9 mouse cellular contexts compared by ENCODE assay signal in the genomic region with DNA sequence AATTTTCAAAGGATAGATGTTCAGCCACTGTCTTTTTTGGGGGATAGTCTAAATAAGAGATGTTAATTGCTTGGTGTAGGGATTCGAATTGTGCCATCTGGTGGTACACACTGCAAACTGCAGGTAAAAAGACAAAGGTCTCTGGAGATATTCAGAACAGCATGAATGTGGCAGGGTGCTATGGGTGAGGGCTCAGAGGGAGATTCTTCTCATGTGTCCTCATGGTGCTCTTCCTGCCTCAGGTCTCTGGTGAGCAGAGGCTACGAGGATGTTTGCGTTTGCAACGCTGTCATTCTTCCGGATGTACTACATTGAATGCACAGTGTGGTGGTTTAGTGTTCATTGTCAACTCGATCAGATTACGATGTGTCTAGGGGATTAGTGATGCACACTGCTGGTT. TPM values are rescaled to one million over a fixed set of nuclear protein-coding genes. Genes with fewer than 3 reads are reported as not detected.
DNase-seq lines count a peak whose midpoint lies in the region; ATAC-seq and TF ChIP-seq lines count a peak whose summit lies in the region.
"Had no signal": no experiment of that assay in that cellular context is flagged by ENCODE, and none has a peak within 500 bp of the region (broad histone marks: within the 10 kb centered on the region; RNA-seq: fewer than 3 reads in every experiment).

No protein-coding gene starts in this region.

- TF ChIP-seq POLR2A in kidney, adult 2 months (IDR thresholded peaks at IDR 0.05; ENCODE audit: low read depth, low read length), result no peak

- H3K4me3 ChIP-seq in kidney, adult 2 months (ENCODE audit: insufficient read depth, low read depth, low read length), result no peak overlapping the region
- H3K4me3 ChIP-seq in kidney, embryonic 15.5 days (replicated peaks), result no peak overlapping the region
- H3K4me3 ChIP-seq in G1E (ENCODE audit: low read depth, low read length), result no peak overlapping the region
- H3K4me3 ChIP-seq in hindbrain, embryonic 15.5 days, result no peak overlapping the region
- H3K4me3 ChIP-seq in midbrain, embryonic 14.5 days (replicated peaks; ENCODE audit: low read depth, low read length), result no peak overlapping the region

- no peak for ATAC-seq in kidney, embryonic 15.5 days (replicated peaks; ENCODE audit: low FRiP score)
- ATAC-seq in G1E (ENCODE audit: extremely low read depth, insufficient number of reproducible peaks, low FRiP score, poor library complexity, severe bottlenecking), result no peak
- ATAC-seq in hindbrain, embryonic 15.5 days (ENCODE audit: low FRiP score, low read depth), result peak; percentile 56; the same call in 1 of the 2 replicates
- ATAC-seq in midbrain, embryonic 14.5 days (ENCODE audit: low FRiP score, low TSS enrichment), result no peak

- 48% methylated on average over 7 of the region's 7 CpGs for WGBS in kidney, adult 2 months
- 49% methylated on average over 7 of the region's 7 CpGs for WGBS in kidney, embryonic 15.5 days
- 47% methylated on average over 7 of the region's 7 CpGs for WGBS in hindbrain, embryonic 15.5 days
- WGBS in midbrain, embryonic 14.5 days, result 47% methylated on average over 7 of the region's 7 CpGs

- H3K9me3 ChIP-seq in kidney, embryonic 15.5 days (replicated peaks), result no peaks in the 10 kb centered on the region
- no peaks in the 10 kb centered on the region for H3K9me3 ChIP-seq in G1E (replicated peaks)
- no peaks in the 10 kb centered on the region for H3K9me3 ChIP-seq in hindbrain, embryonic 15.5 days
- H3K9me3 ChIP-seq in midbrain, embryonic 14.5 days (ENCODE audit: control insufficient read depth, low read length), result no peaks in the 10 kb centered on the region

- H3K27me3 ChIP-seq in kidney, adult 2 months (replicated peaks; ENCODE audit: control insufficient read depth, insufficient read depth, low read length), result no peaks in the 10 kb centered on the region
- no peaks in the 10 kb centered on the region for H3K27me3 ChIP-seq in kidney, embryonic 15.5 days
- peaks cover 15% of the 10 kb centered on the region for H3K27me3 ChIP-seq in G1E (ENCODE audit: insufficient read depth, low read length)
- no peaks in the 10 kb centered on the region for H3K27me3 ChIP-seq in hindbrain, embryonic 15.5 days
- H3K27me3 ChIP-seq in midbrain, embryonic 14.5 days (ENCODE audit: control insufficient read depth, insufficient read depth, low read length), result no peaks in the 10 kb centered on the region

- TF ChIP-seq CTCF in kidney, adult 2 months (conservative IDR thresholded peaks at IDR 0.05; ENCODE audit: insufficient read depth, insufficient read length, low read depth, low read length), result peak; percentile 30
- TF ChIP-seq CTCF in G1E (IDR thresholded peaks at IDR 0.05; ENCODE audit: low read depth, low read length), result peak; percentile 38

- no peaks in the 10 kb centered on the region for H3K4me1 ChIP-seq in kidney, adult 2 months (ENCODE audit: control insufficient read depth, insufficient read depth, low read length)
- H3K4me1 ChIP-seq in kidney, embryonic 15.5 days, result no peaks in the 10 kb centered on the region
- H3K4me1 ChIP-seq in G1E (ENCODE audit: insufficient read depth, low read depth, low read length), result no peaks in the 10 kb centered on the region
- no peaks in the 10 kb centered on the region for H3K4me1 ChIP-seq in hindbrain, embryonic 15.5 days (replicated peaks)
- H3K4me1 ChIP-seq in midbrain, embryonic 14.5 days (ENCODE audit: control insufficient read depth, insufficient read depth, low read length), result no peaks in the 10 kb centered on the region

- H3K9ac ChIP-seq in kidney, embryonic 15.5 days, result no peak overlapping the region
- H3K9ac ChIP-seq in hindbrain, embryonic 15.5 days, result no peak overlapping the region
- no peak overlapping the region for H3K9ac ChIP-seq in midbrain, embryonic 14.5 days (replicated peaks; ENCODE audit: low read length)

- H3K27ac ChIP-seq in kidney, adult 2 months (ENCODE audit: insufficient read depth, low read depth, low read length), result no peak overlapping the region
- H3K27ac ChIP-seq in kidney, embryonic 15.5 days, result no peak overlapping the region
- H3K27ac ChIP-seq in hindbrain, embryonic 15.5 days (replicated peaks), result no peak overlapping the region
- H3K27ac ChIP-seq in midbrain, embryonic 14.5 days (replicated peaks; ENCODE audit: low read depth, low read length), result no peak overlapping the region

- no peaks in the 10 kb centered on the region for H3K36me3 ChIP-seq in kidney, adult 2 months (ENCODE audit: control insufficient read depth, insufficient read depth, low read length)
- no peaks in the 10 kb centered on the region for H3K36me3 ChIP-seq in kidney, embryonic 15.5 days
- H3K36me3 ChIP-seq in G1E (replicated peaks), result no peaks in the 10 kb centered on the region
- H3K36me3 ChIP-seq in hindbrain, embryonic 15.5 days, result no peaks in the 10 kb centered on the region
- H3K36me3 ChIP-seq in midbrain, embryonic 14.5 days (ENCODE audit: control insufficient read depth, insufficient read depth, low read length), result no peaks in the 10 kb centered on the region

- DNase-seq in kidney, adult 2 months, result peak; percentile 38
- no peak for DNase-seq in G1E (ENCODE audit: low spot score)
- DNase-seq in cerebellum, postnatal 25 days, result peak; percentile 29 to 53
- DNase-seq in midbrain, embryonic 14.5 days, result peak; percentile 75
- no peak for DNase-seq in ovary, postnatal 36 days (ENCODE audit: low spot score)
- DNase-seq in urinary bladder, postnatal 10 days (ENCODE audit: low spot score), result no peak

- no peak overlapping the region for H3K4me2 ChIP-seq in kidney, embryonic 15.5 days
- H3K4me2 ChIP-seq in hindbrain, embryonic 15.5 days, result no peak overlapping the region
- no peak overlapping the region for H3K4me2 ChIP-seq in midbrain, embryonic 14.5 days (ENCODE audit: low read length)

RNA-seq across cellular contexts. Expression of a gene that starts 10.1 kb away (rescaled TPM):
- polyA plus RNA-seq in kidney, adult 2 months (2012; rRNA removed), result not detected in 2 replicates
- not detected in 2 replicates for polyA plus RNA-seq in kidney, embryonic 15.5 days (2015; fragmentation: Nextera tagmentation; extraction: Ambion mirVana)
- total RNA-seq in G1E (2014; fragmentation: Nextera tagmentation) (not detected in 2 replicates), G1E (2017) (0.12 TPM in 1 of 2 replicates, not detected in the other)
- not detected in 2 replicates for polyA plus RNA-seq in G1E (2012)
- polyA plus RNA-seq in hindbrain, embryonic 15.5 days (2015; fragmentation: Nextera tagmentation; extraction: Ambion mirVana), result not detected in 2 replicates
- not detected in 2 replicates for polyA plus RNA-seq in midbrain, embryonic 14.5 days (2014; fragmentation: Nextera tagmentation; extraction: Ambion mirVana)
- polyA plus RNA-seq: embryonic facial prominence, embryonic 14.5 days had no signal

Comparison
In these comparisons a context has a peak if more than half of its experiments do, and no peak if none do; other contexts are left out.
1. DNase-seq: peak in kidney, adult 2 months (single experiment), cerebellum, postnatal 25 days (2 of 2) and midbrain, embryonic 14.5 days (single experiment); none in G1E (single experiment), ovary, postnatal 36 days (single experiment) and urinary bladder, postnatal 10 days (single experiment).